Mouse (Mus musculus) central nervous system, embryonic 14 days (tissue): ENCODE measurements around the gene Gtsf1. TPM values are rescaled to one million over a fixed set of nuclear protein-coding genes. Genes with fewer than 3 reads are reported as not detected.

ENCODE experiments used
- polyA plus RNA-seq: library from polyadenylated mRNA; depleted of rRNA; stranded (reverse); fragments of >200 nt; gene quantifications from 2 replicates; pipeline ENCODE4 v1.2.3, GENCODE M21; 2012; rRNA removed

Gtsf1 gene
- not detected in 2 replicates for polyA plus RNA-seq

GRCm38 (mm10) chr15:103430241-103430640, at the start of gene Gtsf1:
TSS of gene Gtsf1 (minus strand) at chr15:103430470.

GRCm38 (mm10) chr15:103453551-103454218, 23.4 kb upstream of the Gtsf1 start, which contains the start of gene Nckap1l:
TSS of gene Nckap1l (plus strand) at chr15:103453794.

GRCm38 (mm10) chr15:103448369-103448768, 18.1 kb upstream of the Gtsf1 start, which contains the start of gene Gtsf2:
TSS of gene Gtsf2 (minus strand) at chr15:103448469.

DNA sequence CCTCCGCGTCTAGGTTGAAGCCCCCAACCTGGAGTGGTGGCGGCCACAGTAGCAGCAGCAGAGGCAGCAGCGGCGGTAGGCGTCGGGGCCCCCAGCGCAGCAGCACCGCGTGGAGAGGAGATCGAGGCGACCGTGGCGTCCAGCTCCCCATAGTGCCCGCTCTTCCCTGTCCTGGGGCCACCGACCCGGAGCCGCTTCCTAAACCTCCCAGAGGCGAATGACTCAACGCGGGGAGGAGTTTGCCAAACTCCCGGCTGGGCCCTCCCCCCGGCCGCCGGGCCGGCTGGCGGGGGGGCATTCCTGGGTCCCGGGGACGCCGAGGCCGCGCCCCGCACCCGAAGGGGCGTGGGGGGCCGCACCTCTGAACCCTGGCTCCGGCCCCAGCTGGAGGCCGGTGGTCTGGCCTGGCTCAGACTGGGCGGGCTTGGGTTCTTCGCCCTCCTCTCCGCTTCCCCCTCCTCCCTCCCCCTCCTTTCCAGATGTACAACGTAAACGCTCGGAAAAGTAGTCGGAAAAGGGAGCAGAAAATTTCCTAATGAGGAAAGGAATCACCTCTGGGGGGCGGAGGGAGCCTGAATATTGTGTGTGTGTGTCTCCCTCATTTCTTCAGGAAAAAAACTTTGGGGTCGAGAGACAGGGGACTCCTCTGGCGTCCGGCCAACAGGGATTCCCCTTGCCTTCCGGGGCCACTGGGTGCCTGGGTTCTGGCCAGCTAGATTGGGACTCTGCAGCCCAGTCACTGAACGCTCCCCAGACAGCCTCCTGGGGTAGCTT, 63.7 kb downstream of the Gtsf1 start, which contains the start of gene Itga5:
Gene Itga5, minus strand, starts transcription at position 388 of the 774 bp plus-strand sequence.

Other genes with a start within 250 kb of the Gtsf1 start
- 93.0 and 106 TPM in 2 replicates for gene Cbx5, start 190.7 kb downstream of the Gtsf1 start, polyA plus RNA-seq
- 1,362 and 1,476 TPM in 2 replicates for gene Hnrnpa1, start 190.0 kb downstream of the Gtsf1 start, polyA plus RNA-seq
- 0.92 and 1.6 TPM in 2 replicates for gene Nfe2, start 172.1 kb downstream of the Gtsf1 start, polyA plus RNA-seq
- gene Copz1, start 157.8 kb downstream of the Gtsf1 start, polyA plus RNA-seq: 166 and 171 TPM in 2 replicates
- 0.42 and 0.90 TPM in 2 replicates for gene Gpr84, start 119.9 kb downstream of the Gtsf1 start, polyA plus RNA-seq
- gene Zfp385a, start 90.4 kb downstream of the Gtsf1 start, polyA plus RNA-seq: 20.9 and 26.2 TPM in 2 replicates
- 8.8 and 19.4 TPM in 2 replicates for gene Itga5, start 63.7 kb downstream of the Gtsf1 start, polyA plus RNA-seq
- 0.11 TPM in 1 of 2 replicates, not detected in the other for gene Gtsf2, start 18.0 kb upstream of the Gtsf1 start, polyA plus RNA-seq
- gene Nckap1l, start 23.3 kb upstream of the Gtsf1 start, polyA plus RNA-seq: 2.5 and 2.6 TPM in 2 replicates
- 79.1 and 89.7 TPM in 2 replicates for gene Pde1b, start 72.6 kb upstream of the Gtsf1 start, polyA plus RNA-seq
- gene Ppp1r1a, start 107.5 kb upstream of the Gtsf1 start, polyA plus RNA-seq: 59.3 and 66.2 TPM in 2 replicates
- 0.09 TPM in 1 of 2 replicates, not detected in the other for gene Glycam1, start 134.6 kb upstream of the Gtsf1 start, polyA plus RNA-seq